Mouse (Mus musculus) thymus, adult 2 months (tissue): Measurements from ENCODE around the gene Ptpa.

Experiments
- CTCF ChIP-seq: fragments of 200-500 bp; IDR thresholded peaks from 2 replicates; pipeline ENCODE4 v1.5.1; 2012; ENCODE audit warnings: mild to moderate bottlenecking, control low read depth, low read length, moderate library complexity, borderline replicate concordance; ENCODE audit not compliant: control insufficient read depth, poor library complexity, insufficient read depth; ENCODE audit errors: extremely low read depth
- POLR2A ChIP-seq: fragments of 200-500 bp; IDR thresholded peaks from 2 replicates; pipeline ENCODE4 v1.6.1; 2012; ENCODE audit warnings: mild to moderate bottlenecking, low read length, control low read depth, moderate library complexity; ENCODE audit not compliant: control insufficient read depth, poor library complexity, insufficient read depth; ENCODE audit errors: extremely low read depth

GRCm38 (mm10) chr2:30445312-30445711, 29.5 kb downstream of the Ptpa start:
- no peak for TF ChIP-seq CTCF
- no peak for TF ChIP-seq POLR2A
